Mouse (Mus musculus): ENCODE measurements around the gene Tent2. TPM values are rescaled to one million over a fixed set of nuclear protein-coding genes. Genes with fewer than 3 reads are reported as not detected.

The Tent2 gene
- polyA plus RNA-seq, 1 experiment: 6.3 TPM

- Histone ChIP-seq H3K79me2 (ENCODE audit: control insufficient read depth, insufficient read depth) (no peaks in the 10 kb centered on the region), H3K4me3 (no peak overlapping the region), H3K36me3 (ENCODE audit: control insufficient read depth, insufficient read depth) (no peaks in the 10 kb centered on the region), H3ac (ENCODE audit: control insufficient read depth, insufficient read length) (no peak overlapping the region), H3K4me2 (ENCODE audit: low read depth) (no peak overlapping the region), H3K27me3 (ENCODE audit: control insufficient read depth, insufficient read depth, insufficient read length) (no peaks in the 10 kb centered on the region)
- TF ChIP-seq E2F4 (IDR thresholded peaks at IDR 0.05; ENCODE audit: insufficient read depth) (no peak), POLR2AphosphoS2 (IDR thresholded peaks at IDR 0.05; ENCODE audit: insufficient read length, low read depth) (no peak), REST (IDR thresholded peaks at IDR 0.05; ENCODE audit: insufficient read depth, insufficient read length) (no peak), USF1 (IDR thresholded peaks at IDR 0.05; ENCODE audit: low read depth) (no peak), TCF3 (IDR thresholded peaks at IDR 0.05; ENCODE audit: insufficient read length, low read depth) (no peak), CEBPB (IDR thresholded peaks at IDR 0.05; ENCODE audit: insufficient read depth, poor library complexity, severe bottlenecking) (no peak), MYOG (IDR thresholded peaks at IDR 0.05; ENCODE audit: control insufficient read depth in 1 of 3, insufficient read depth in 1 of 3, insufficient read length in 2 of 3, low read depth in 2 of 3) (no peak), TCF12 (IDR thresholded peaks at IDR 0.05; ENCODE audit: insufficient read depth, poor library complexity, severe bottlenecking) (no peak), MYOD1 (IDR thresholded peaks at IDR 0.05; ENCODE audit: control insufficient read depth in 1 of 3, insufficient read length in 2 of 3, low read depth in 2 of 3) (no peak)
Measured at GRCm38 (mm10) chr13:93137098-93137497, 55.1 kb downstream of the Tent2 start.

GRCm38 (mm10) chr13:93136251-93136650 lies 55.9 kb downstream of the Tent2 start:
- H3ac ChIP-seq (ENCODE audit: control insufficient read depth, insufficient read length): no peak overlapping the region
- H3K4me2 ChIP-seq (ENCODE audit: low read depth): no peak overlapping the region
- TF ChIP-seq POLR2A (IDR thresholded peaks at IDR 0.05; ENCODE audit: insufficient read length, low read depth) (no peak), POLR2AphosphoS2 (IDR thresholded peaks at IDR 0.05; ENCODE audit: insufficient read length, low read depth) (no peak), MAX (IDR thresholded peaks at IDR 0.05; ENCODE audit: low read depth) (no peak), CEBPB (IDR thresholded peaks at IDR 0.05; ENCODE audit: insufficient read depth, poor library complexity, severe bottlenecking) (no peak), E2F4 (IDR thresholded peaks at IDR 0.05; ENCODE audit: insufficient read depth) (no peak), TCF3 (IDR thresholded peaks at IDR 0.05; ENCODE audit: insufficient read length, low read depth) (no peak), REST (IDR thresholded peaks at IDR 0.05; ENCODE audit: insufficient read depth, insufficient read length) (no peak)
- H3K4me3 ChIP-seq: no peak overlapping the region
- no peaks in the 10 kb centered on the region for H3K27me3 ChIP-seq (ENCODE audit: control insufficient read depth, insufficient read depth, insufficient read length)
- H3K36me3 ChIP-seq (ENCODE audit: control insufficient read depth, insufficient read depth): no peaks in the 10 kb centered on the region
- no peaks in the 10 kb centered on the region for H3K79me2 ChIP-seq (ENCODE audit: control insufficient read depth, insufficient read depth)

GRCm38 (mm10) chr13:93135501-93135900 lies 56.7 kb downstream of the Tent2 start:
- Histone ChIP-seq H3K27me3 (ENCODE audit: control insufficient read depth, insufficient read depth, insufficient read length) (no peaks in the 10 kb centered on the region), H3K4me3 (no peak overlapping the region), H3K4me2 (ENCODE audit: low read depth) (no peak overlapping the region), H3K36me3 (ENCODE audit: control insufficient read depth, insufficient read depth) (no peaks in the 10 kb centered on the region), H3ac (ENCODE audit: control insufficient read depth, insufficient read length) (no peak overlapping the region), H3K79me2 (ENCODE audit: control insufficient read depth, insufficient read depth) (no peaks in the 10 kb centered on the region)
- TF ChIP-seq TCF12 (IDR thresholded peaks at IDR 0.05; ENCODE audit: insufficient read depth, poor library complexity, severe bottlenecking): no peak
- no peak for TF ChIP-seq MYOD1 (IDR thresholded peaks at IDR 0.05; ENCODE audit: control insufficient read depth in 1 of 3, insufficient read length in 2 of 3, low read depth in 2 of 3)
- peak; percentile 20 for TF ChIP-seq USF1 (IDR thresholded peaks at IDR 0.05; ENCODE audit: low read depth)

- Histone ChIP-seq H3ac (ENCODE audit: control insufficient read depth, insufficient read length) (no peak overlapping the region), H3K79me2 (ENCODE audit: control insufficient read depth, insufficient read depth) (no peaks in the 10 kb centered on the region), H3K4me3 (no peak overlapping the region), H3K27me3 (ENCODE audit: control insufficient read depth, insufficient read depth, insufficient read length) (no peaks in the 10 kb centered on the region), H3K4me2 (ENCODE audit: low read depth) (no peak overlapping the region), H3K36me3 (ENCODE audit: control insufficient read depth, insufficient read depth) (no peaks in the 10 kb centered on the region)
- TF ChIP-seq POLR2A (IDR thresholded peaks at IDR 0.05; ENCODE audit: insufficient read length, low read depth): no peak
- TF ChIP-seq USF1 (IDR thresholded peaks at IDR 0.05; ENCODE audit: low read depth): no peak
- no peak for TF ChIP-seq SRF (IDR thresholded peaks at IDR 0.05; ENCODE audit: control insufficient read depth, insufficient read length, low read depth)
- TF ChIP-seq MYOG (IDR thresholded peaks at IDR 0.05; ENCODE audit: control insufficient read depth in 1 of 3, insufficient read depth in 1 of 3, insufficient read length in 2 of 3, low read depth in 2 of 3): no peak
- no peak for TF ChIP-seq CEBPB (IDR thresholded peaks at IDR 0.05; ENCODE audit: insufficient read depth, poor library complexity, severe bottlenecking)
- TF ChIP-seq REST (IDR thresholded peaks at IDR 0.05; ENCODE audit: insufficient read depth, insufficient read length): no peak
- no peak for TF ChIP-seq MAX (IDR thresholded peaks at IDR 0.05; ENCODE audit: low read depth)
- TF ChIP-seq MYOD1 (IDR thresholded peaks at IDR 0.05; ENCODE audit: control insufficient read depth in 1 of 3, insufficient read length in 2 of 3, low read depth in 2 of 3): no peak
- TF ChIP-seq POLR2AphosphoS2 (IDR thresholded peaks at IDR 0.05; ENCODE audit: insufficient read length, low read depth): no peak
- TF ChIP-seq E2F4 (IDR thresholded peaks at IDR 0.05; ENCODE audit: insufficient read depth): no peak
Measured at GRCm38 (mm10) chr13:93130674-93131073, 61.5 kb downstream of the Tent2 start.

- no peak for TF ChIP-seq POLR2AphosphoS2 (IDR thresholded peaks at IDR 0.05; ENCODE audit: insufficient read length, low read depth)
- no peak for TF ChIP-seq TCF12 (IDR thresholded peaks at IDR 0.05; ENCODE audit: insufficient read depth, poor library complexity, severe bottlenecking)
- TF ChIP-seq MYOG (IDR thresholded peaks at IDR 0.05; ENCODE audit: control insufficient read depth in 1 of 3, insufficient read depth in 1 of 3, insufficient read length in 2 of 3, low read depth in 2 of 3): no peak
- TF ChIP-seq E2F4 (IDR thresholded peaks at IDR 0.05; ENCODE audit: insufficient read depth): no peak
- no peak for TF ChIP-seq TCF3 (IDR thresholded peaks at IDR 0.05; ENCODE audit: insufficient read length, low read depth)
- TF ChIP-seq MAX (IDR thresholded peaks at IDR 0.05; ENCODE audit: low read depth): no peak
- TF ChIP-seq CEBPB (IDR thresholded peaks at IDR 0.05; ENCODE audit: insufficient read depth, poor library complexity, severe bottlenecking): no peak
- TF ChIP-seq SRF (IDR thresholded peaks at IDR 0.05; ENCODE audit: control insufficient read depth, insufficient read length, low read depth): no peak
- no peak for TF ChIP-seq MYOD1 (IDR thresholded peaks at IDR 0.05; ENCODE audit: control insufficient read depth in 1 of 3, insufficient read length in 2 of 3, low read depth in 2 of 3)
- TF ChIP-seq POLR2A (IDR thresholded peaks at IDR 0.05; ENCODE audit: insufficient read length, low read depth): no peak
- TF ChIP-seq USF1 (IDR thresholded peaks at IDR 0.05; ENCODE audit: low read depth): no peak
- TF ChIP-seq REST (IDR thresholded peaks at IDR 0.05; ENCODE audit: insufficient read depth, insufficient read length): no peak
- no peaks in the 10 kb centered on the region for H3K27me3 ChIP-seq (ENCODE audit: control insufficient read depth, insufficient read depth, insufficient read length)
- no peaks in the 10 kb centered on the region for H3K36me3 ChIP-seq (ENCODE audit: control insufficient read depth, insufficient read depth)
- no peak overlapping the region for H3ac ChIP-seq (ENCODE audit: control insufficient read depth, insufficient read length)
- H3K4me2 ChIP-seq (ENCODE audit: low read depth): no peak overlapping the region
- no peak overlapping the region for H3K4me3 ChIP-seq
- no peaks in the 10 kb centered on the region for H3K79me2 ChIP-seq (ENCODE audit: control insufficient read depth, insufficient read depth)
Measured at GRCm38 (mm10) chr13:93128961-93129360, 63.2 kb downstream of the Tent2 start.

Data from myocyte (in vitro differentiated cells).